Mouse (Mus musculus) myocyte (in vitro differentiated cells): ENCODE data around the gene Tef. TPM values are rescaled to one million over a fixed set of nuclear protein-coding genes. Genes with fewer than 3 reads are reported as not detected.
A peak's percentile ranks its signal among the peaks of the same experiment; 100 is the strongest.

Source experiments
- H3K27me3 ChIP-seq: one replicate; pipeline ENCODE4 v1.6.1; 2011; ENCODE audit not compliant: control insufficient read depth, insufficient read depth, insufficient read length
- H3K36me3 ChIP-seq: one replicate; pipeline ENCODE4 v1.6.1; 2011; ENCODE audit not compliant: control insufficient read depth, insufficient read depth
- H3K4me2 ChIP-seq: one replicate; pipeline ENCODE4 v1.6.1; 2011; ENCODE audit warnings: low read depth, control low read depth
- H3K4me3 ChIP-seq: one replicate; pipeline ENCODE4 v1.5.1; 2011; ENCODE audit warnings: mild to moderate bottlenecking, control low read depth, moderate library complexity
- H3K79me2 ChIP-seq: one replicate; pipeline ENCODE4 v1.6.1; 2011; ENCODE audit not compliant: control insufficient read depth, insufficient read depth
- H3ac ChIP-seq: one replicate; pipeline ENCODE4 v1.6.1; 2011; ENCODE audit not compliant: control insufficient read depth, insufficient read length
- CEBPB ChIP-seq: IDR thresholded peaks from 2 replicates; pipeline ENCODE4 v1.6.1; 2011; ENCODE audit warnings: mild to moderate bottlenecking, moderate library complexity; ENCODE audit not compliant: poor library complexity, insufficient read depth, severe bottlenecking
- E2F4 ChIP-seq: IDR thresholded peaks from one replicate; pipeline ENCODE4 v1.6.1; 2011; ENCODE audit warnings: mild to moderate bottlenecking, control low read depth, moderate library complexity; ENCODE audit not compliant: insufficient read depth
- MAX ChIP-seq: IDR thresholded peaks from one replicate; pipeline ENCODE4 v1.6.1; 2011; ENCODE audit warnings: low read depth, mild to moderate bottlenecking, control low read depth
- MYOD1 ChIP-seq, 3 experiments: IDR thresholded peaks; one replicate each; pipeline ENCODE4 v1.6.1; 2011; ENCODE audit warnings: control low read depth in 2 of 3, low read depth in 2 of 3, mild to moderate bottlenecking in 2 of 3, moderate library complexity in 1 of 3; ENCODE audit not compliant: insufficient read length in 2 of 3, control insufficient read depth in 1 of 3
- MYOG ChIP-seq, 3 experiments: IDR thresholded peaks; one replicate each; pipeline ENCODE4 v1.6.1; 2011; ENCODE audit warnings: control low read depth in 2 of 3, low read depth in 2 of 3, mild to moderate bottlenecking in 2 of 3; ENCODE audit not compliant: insufficient read length in 2 of 3, control insufficient read depth in 1 of 3, insufficient read depth in 1 of 3
- POLR2A ChIP-seq: IDR thresholded peaks from one replicate; pipeline ENCODE4 v1.6.1; 2011; ENCODE audit warnings: low read depth, mild to moderate bottlenecking, control low read depth, moderate library complexity; ENCODE audit not compliant: insufficient read length
- POLR2AphosphoS2 ChIP-seq: IDR thresholded peaks from one replicate; pipeline ENCODE4 v1.6.1; 2011; ENCODE audit warnings: low read depth, control low read depth; ENCODE audit not compliant: insufficient read length
- REST ChIP-seq: IDR thresholded peaks from one replicate; pipeline ENCODE4 v1.6.1; 2011; ENCODE audit warnings: mild to moderate bottlenecking, control low read depth, moderate library complexity; ENCODE audit not compliant: insufficient read depth, insufficient read length
- SRF ChIP-seq: IDR thresholded peaks from one replicate; pipeline ENCODE4 v1.6.1; 2011; ENCODE audit warnings: low read depth; ENCODE audit not compliant: control insufficient read depth, insufficient read length
- TCF12 ChIP-seq: IDR thresholded peaks from one replicate; pipeline ENCODE4 v1.6.1; 2011; ENCODE audit warnings: mild to moderate bottlenecking, control low read depth; ENCODE audit not compliant: poor library complexity, insufficient read depth, severe bottlenecking
- TCF3 ChIP-seq: IDR thresholded peaks from one replicate; pipeline ENCODE4 v1.6.1; 2011; ENCODE audit warnings: low read depth, control low read depth; ENCODE audit not compliant: insufficient read length
- USF1 ChIP-seq: IDR thresholded peaks from one replicate; pipeline ENCODE4 v1.6.1; 2011; ENCODE audit warnings: low read depth, mild to moderate bottlenecking, control low read depth, moderate library complexity
- polyA plus RNA-seq: library from polyadenylated mRNA; unstranded; fragments of >200 nt; fragmentation: generic; extraction: Trizol; gene quantifications from one replicate; pipeline ENCODE4 v1.2.1, GENCODE M21; 2012; ENCODE audit warnings: missing spikeins

Gene Tef
- polyA plus RNA-seq, 1 experiment, result 58.4 TPM

DNA sequence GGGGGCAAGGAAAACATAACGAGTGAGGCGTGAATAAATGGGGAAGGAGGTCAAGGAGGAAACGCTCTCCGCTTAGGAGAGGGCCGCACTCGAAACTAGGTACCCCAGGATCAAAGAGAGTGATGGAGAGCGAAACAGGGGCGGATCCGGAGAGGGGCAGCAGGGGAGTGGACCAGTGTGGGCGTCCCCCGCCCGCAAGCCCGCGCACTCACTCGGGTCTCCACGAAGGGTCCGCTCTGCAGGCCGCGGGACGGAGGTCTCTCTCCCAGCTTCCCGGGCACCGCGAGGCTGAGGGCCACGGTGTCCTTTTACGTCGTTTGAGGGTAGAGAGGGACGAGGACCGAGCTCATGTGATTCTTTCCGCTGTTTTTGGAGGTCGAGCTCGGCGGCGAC is 55.5 kb downstream of the Tef start:
- peak overlapping the region; percentile 77 for H3K4me2 ChIP-seq
- peak overlapping the region; percentile 88 for H3K4me3 ChIP-seq
- H3K79me2 ChIP-seq, result peaks cover 52% of the 10 kb centered on the region
- H3K27me3 ChIP-seq, result no peaks in the 10 kb centered on the region
- no peaks in the 10 kb centered on the region for H3K36me3 ChIP-seq
- no peak for TF ChIP-seq MAX
- TF ChIP-seq E2F4, result no peak
- TF ChIP-seq USF1, result no peak
- TF ChIP-seq POLR2A, result no peak
- TF ChIP-seq CEBPB, result no peak
- no peak for TF ChIP-seq TCF3
- no peak for TF ChIP-seq MYOG (IDR thresholded peaks at IDR 0.05; ENCODE audit: control insufficient read depth in 1 of 3, insufficient read depth in 1 of 3, insufficient read length in 2 of 3, low read depth in 2 of 3)
- TF ChIP-seq REST, result no peak
- no peak for TF ChIP-seq MYOD1 (IDR thresholded peaks at IDR 0.05; ENCODE audit: control insufficient read depth in 1 of 3, insufficient read length in 2 of 3, low read depth in 2 of 3)
- no peak for TF ChIP-seq POLR2AphosphoS2
- TF ChIP-seq SRF, result no peak
- peak overlapping the region; percentile 26 for H3ac ChIP-seq

DNA sequence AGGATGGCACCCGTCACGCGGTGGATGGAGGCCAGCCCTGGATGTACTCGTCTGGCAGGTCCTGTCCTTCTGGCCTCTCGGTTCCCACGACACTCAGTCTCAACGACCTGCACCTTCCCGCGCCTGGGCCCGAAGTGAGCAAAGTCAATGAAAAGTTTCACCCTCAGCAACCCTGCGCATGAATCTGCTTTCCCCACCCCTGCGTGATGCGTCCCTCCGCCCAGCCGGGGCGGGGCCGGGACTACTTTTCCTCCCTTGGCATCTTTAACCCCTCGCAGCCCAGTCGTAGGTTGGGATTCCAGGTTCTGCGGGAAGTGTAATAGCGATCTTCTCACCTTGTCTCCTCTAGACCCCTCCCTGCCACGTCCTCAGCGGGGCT is 55.9 kb downstream of the Tef start:
- Histone ChIP-seq H3K36me3 (no peaks in the 10 kb centered on the region), H3K4me2 (peak overlapping the region; percentile 77), H3K79me2 (peaks cover 48% of the 10 kb centered on the region), H3K27me3 (no peaks in the 10 kb centered on the region), H3K4me3 (peak overlapping the region; percentile 88), H3ac (peak overlapping the region; percentile 26)
- TF ChIP-seq USF1 (peak; percentile 33), CEBPB (peak; percentile 24; the same call in 1 of the 2 replicates), MYOG (IDR thresholded peaks at IDR 0.05; ENCODE audit: control insufficient read depth in 1 of 3, insufficient read depth in 1 of 3, insufficient read length in 2 of 3, low read depth in 2 of 3) (peak in 1 of 3 experiments; percentile 75), POLR2AphosphoS2 (peak; percentile 100), TCF3 (no peak), SRF (peak; percentile 47), MAX (peak; percentile 59), E2F4 (peak; percentile 65), POLR2A (peak; percentile 100), TCF12 (no peak), REST (peak; percentile 60), MYOD1 (IDR thresholded peaks at IDR 0.05; ENCODE audit: control insufficient read depth in 1 of 3, insufficient read length in 2 of 3, low read depth in 2 of 3) (peak in 1 of 3 experiments; percentile 34)

GRCm38 (mm10) chr15:81858517-81859329 is 56.5 kb downstream of the Tef start, which contains the start of gene Tob2:
TSS of gene Tob2 (minus strand) at chr15:81858796.
- H3K27me3 ChIP-seq, result no peaks in the 10 kb centered on the region
- H3K4me3 ChIP-seq, result peak within 1 kb of the TSS; percentile 88
- H3ac ChIP-seq, result peak within 1 kb of the TSS; percentile 26
- no peak for TF ChIP-seq TCF12
- no peak for TF ChIP-seq MYOD1 (IDR thresholded peaks at IDR 0.05; ENCODE audit: control insufficient read depth in 1 of 3, insufficient read length in 2 of 3, low read depth in 2 of 3)
- no peak for TF ChIP-seq TCF3
- TF ChIP-seq REST, result no peak
- TF ChIP-seq POLR2A, result peak; percentile 38
- TF ChIP-seq MYOG (IDR thresholded peaks at IDR 0.05; ENCODE audit: control insufficient read depth in 1 of 3, insufficient read depth in 1 of 3, insufficient read length in 2 of 3, low read depth in 2 of 3), result no peak
- no peak for TF ChIP-seq USF1
- H3K79me2 ChIP-seq, result peaks cover 42% of the 10 kb centered on the region
- peak within 1 kb of the TSS; percentile 77 for H3K4me2 ChIP-seq
- no peaks in the 10 kb centered on the region for H3K36me3 ChIP-seq

GRCm38 (mm10) chr15:81859330-81860255 is 57.4 kb downstream of the Tef start:
- TF ChIP-seq SRF (no peak), MYOD1 (IDR thresholded peaks at IDR 0.05; ENCODE audit: control insufficient read depth in 1 of 3, insufficient read length in 2 of 3, low read depth in 2 of 3) (no peak), MAX (no peak), REST (no peak), E2F4 (no peak), POLR2A (peak; percentile 58), POLR2AphosphoS2 (peak; percentile 79), USF1 (peak; percentile 78), TCF3 (no peak), CEBPB (no peak), TCF12 (no peak), MYOG (IDR thresholded peaks at IDR 0.05; ENCODE audit: control insufficient read depth in 1 of 3, insufficient read depth in 1 of 3, insufficient read length in 2 of 3, low read depth in 2 of 3) (no peak)
- peaks cover 33% of the 10 kb centered on the region for H3K79me2 ChIP-seq
- peak overlapping the region; percentile 26 for H3ac ChIP-seq
- H3K4me3 ChIP-seq, result peak overlapping the region; percentile 88
- H3K36me3 ChIP-seq, result peaks cover 6% of the 10 kb centered on the region
- H3K27me3 ChIP-seq, result no peaks in the 10 kb centered on the region
- peak overlapping the region; percentile 77 for H3K4me2 ChIP-seq
